Mouse (Mus musculus) megakaryocyte-erythroid progenitor cell, adult 5-6 weeks (primary cell): ENCODE data around the gene Slc2a1. TPM values are rescaled to one million over a fixed set of nuclear protein-coding genes. Genes with fewer than 3 reads are reported as not detected.

Experiments used
- ATAC-seq: replicated peaks from 2 replicates; pipeline ENCODE4 v1.8.0; 2016; ENCODE audit warnings: mild to moderate bottlenecking, inconsistent platforms; ENCODE audit not compliant: severe bottlenecking, poor library complexity, low FRiP score, low TSS enrichment
- total RNA-seq, 2 experiments: library from RNA; stranded (forward) in 1 of 2; stranded (reverse) in 1 of 2; fragments of 200-1000, 215-1000 nt in 1 of 2; fragments of >200 nt in 1 of 2; fragmentation: Nextera tagmentation in 1 of 2; gene quantifications; 2 replicates each; pipeline ENCODE4 v1.2.3; 2014 to 2017

Gene Slc2a1
- total RNA-seq, 2 experiments from 2014 or later, result 0.98 to 5.0 TPM

DNA sequence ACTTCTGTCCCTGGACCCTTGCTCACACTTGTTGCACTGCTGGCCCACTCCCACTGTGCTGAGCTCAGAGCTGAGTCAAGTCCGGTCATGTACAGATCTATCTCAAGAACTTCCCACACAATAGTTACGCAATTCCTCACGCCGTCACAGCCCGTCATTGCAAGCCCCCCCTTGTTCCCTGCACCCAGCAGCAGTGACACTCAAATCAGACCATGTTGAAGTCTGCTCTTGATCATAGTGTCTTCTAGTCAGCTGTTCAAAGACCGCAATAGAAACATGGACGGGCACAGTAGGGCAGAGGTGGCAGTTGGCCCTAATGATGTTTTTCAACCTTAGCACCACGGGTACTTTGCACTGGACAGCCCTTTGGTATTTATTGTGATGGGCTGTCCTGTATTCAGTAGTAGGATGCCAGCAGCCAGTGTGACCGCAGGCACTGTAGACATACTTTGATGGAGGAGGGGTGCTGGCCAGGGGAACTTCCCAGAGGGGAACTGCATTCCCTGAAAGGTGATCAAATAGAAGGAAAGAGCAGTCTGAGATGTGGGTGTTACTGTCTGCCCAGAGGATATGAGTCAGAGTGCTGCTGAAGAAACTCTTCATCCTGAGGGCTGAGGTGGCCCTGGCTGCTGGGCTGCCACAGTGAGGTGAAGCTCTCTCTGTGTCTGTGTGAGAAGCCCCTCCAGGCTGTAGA is 17.2 kb downstream of the Slc2a1 start:
- no peak for ATAC-seq

DNA sequence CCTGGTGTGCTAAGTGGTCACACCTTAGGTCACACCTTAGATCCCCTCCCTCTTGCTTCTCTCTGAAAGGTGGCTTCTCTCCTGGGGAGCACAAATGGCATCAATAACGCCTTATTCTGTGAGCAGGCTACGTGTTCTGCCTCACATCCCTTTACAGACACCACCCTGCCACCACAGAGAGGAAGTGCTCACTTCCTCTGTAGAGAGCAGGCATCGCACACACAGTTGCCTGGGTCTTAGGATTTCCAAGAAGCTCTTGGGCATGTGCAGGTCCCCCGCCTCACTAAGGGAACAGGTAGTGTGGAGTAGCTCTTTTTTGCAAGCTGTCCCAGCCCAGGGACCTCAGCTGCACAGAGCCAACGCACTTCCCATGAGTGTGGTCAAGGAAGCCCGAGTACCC is 18.7 kb downstream of the Slc2a1 start:
- peak; percentile 47; the same call in 1 of the 2 replicates for ATAC-seq

DNA sequence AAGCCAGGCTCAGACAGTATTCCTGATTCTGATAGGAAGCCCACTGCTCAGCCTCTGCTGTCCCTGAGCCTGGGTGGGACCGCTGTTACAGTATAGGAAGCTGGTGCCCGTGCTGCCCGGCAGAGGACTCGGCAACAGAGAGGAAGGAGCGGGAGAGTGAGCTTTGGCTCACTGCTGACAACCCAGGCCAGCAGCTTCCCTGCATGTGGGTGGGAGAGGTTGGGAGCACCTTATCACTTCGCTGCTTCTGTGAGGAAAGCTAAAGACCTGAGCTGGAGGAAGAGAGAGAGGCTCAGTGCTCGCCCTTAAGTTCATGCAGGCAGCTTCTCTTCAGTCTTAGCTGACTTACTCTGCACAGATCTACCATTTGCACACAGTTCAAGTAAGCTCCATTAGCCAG is 20.0 kb downstream of the Slc2a1 start:
- ATAC-seq, result no peak

DNA sequence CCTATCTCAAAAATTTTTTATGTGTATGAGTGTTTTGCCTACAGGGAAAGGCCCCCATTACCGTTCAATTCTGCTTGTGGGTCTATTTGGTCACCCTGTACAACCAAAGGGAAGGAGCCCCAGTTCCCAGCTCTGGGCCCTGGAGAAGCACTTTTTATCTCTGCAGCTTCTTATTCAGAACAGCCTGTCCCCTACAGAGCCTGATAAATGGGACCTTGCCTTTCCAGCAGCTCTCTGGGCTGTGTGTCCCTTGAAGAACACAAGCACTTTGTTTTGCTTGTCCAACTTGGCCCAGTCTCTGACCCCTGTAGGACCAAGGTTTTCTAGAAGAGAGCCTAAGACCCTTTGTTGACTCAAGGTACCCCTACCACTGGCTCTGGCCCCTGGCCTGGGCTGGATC is 20.6 kb downstream of the Slc2a1 start:
- ATAC-seq, result no peak

DNA sequence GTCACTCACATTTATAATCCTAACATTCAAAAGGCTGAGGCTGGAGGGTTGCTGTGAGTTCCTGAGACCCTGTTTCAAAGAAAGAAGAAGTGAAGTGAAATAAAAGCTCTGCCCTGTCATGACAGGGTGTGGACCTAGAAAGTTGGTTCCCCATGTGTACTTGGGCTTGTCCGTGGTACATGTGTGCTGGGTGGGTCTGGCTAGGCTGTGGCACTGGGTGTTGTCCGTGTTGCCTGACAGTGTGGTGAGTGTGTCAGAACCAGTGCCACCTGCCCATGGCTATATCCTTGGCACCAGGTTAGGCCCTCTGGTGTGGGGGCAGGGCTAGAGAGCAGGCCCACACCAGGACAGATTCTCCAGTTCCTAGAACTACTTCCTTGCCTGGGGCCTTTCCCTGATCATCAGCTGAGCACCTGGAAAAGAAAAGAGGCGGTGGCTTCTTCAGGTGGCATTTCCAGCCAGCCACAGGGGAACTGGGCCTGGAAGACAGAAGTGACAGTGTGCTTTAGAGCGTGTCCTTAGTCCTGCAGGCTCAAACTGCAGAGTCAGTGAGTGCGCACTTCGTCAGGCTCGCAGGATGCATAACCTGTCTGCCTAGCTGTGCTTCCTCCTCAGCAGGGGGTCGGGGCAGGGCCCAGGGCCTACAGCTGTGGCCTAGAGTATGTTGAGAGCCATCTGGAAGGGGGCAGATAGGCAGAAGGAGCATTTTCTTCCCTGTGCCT is 22.8 kb downstream of the Slc2a1 start:
- no peak for ATAC-seq

DNA sequence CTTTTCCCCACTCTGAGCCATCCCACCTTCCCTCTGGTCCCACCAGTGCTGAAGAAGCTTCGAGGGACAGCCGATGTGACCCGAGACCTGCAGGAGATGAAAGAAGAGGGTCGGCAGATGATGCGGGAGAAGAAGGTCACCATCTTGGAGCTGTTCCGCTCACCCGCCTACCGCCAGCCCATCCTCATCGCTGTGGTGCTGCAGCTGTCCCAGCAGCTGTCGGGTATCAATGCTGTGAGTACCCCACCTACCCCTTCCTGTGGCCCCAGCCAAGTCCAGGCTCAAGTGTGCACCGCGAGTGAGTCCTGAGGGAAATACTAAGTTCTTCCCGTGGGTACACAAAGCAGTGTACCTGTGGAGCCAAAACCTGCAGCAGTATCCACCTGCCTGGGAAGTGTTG is 24.8 kb downstream of the Slc2a1 start:
- no peak for ATAC-seq

DNA sequence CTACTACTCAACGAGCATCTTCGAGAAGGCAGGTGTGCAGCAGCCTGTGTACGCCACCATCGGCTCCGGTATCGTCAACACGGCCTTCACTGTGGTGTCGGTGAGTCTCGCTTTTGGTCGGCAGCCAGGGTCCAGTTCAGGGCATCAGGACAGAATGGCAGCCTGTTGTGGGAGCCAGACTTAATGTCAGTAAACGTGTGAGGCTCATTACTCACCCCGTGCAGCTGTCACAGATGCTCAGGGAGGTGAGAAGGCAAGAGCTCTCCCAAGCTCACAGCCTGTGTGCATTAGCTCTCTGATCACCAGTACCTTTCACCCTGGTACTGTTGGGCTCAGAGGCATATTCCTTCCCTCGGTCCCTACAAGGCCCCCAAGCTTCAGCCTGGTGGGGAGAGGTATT is 25.3 kb downstream of the Slc2a1 start:
- ATAC-seq, result no peak

DNA sequence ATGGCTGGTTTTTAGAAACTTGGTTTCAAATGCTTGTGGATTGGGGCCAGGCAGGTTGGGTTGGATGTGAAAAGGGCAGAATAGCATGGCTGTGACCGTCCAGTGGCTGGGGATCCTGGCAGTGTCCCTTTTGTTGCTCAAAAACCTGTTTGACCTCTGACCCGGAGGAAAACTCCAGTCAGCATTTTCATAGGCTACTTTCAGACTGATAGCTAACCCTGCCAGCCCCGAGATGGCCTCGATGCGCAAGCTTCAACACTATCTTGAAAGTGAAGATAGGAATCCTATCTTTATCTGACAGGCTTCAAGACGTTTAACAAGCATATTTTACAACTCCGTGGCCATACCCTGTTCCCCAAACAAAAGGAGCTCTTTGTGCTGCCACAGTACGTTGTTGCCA is 28.8 kb downstream of the Slc2a1 start:
- ATAC-seq, result no peak

DNA sequence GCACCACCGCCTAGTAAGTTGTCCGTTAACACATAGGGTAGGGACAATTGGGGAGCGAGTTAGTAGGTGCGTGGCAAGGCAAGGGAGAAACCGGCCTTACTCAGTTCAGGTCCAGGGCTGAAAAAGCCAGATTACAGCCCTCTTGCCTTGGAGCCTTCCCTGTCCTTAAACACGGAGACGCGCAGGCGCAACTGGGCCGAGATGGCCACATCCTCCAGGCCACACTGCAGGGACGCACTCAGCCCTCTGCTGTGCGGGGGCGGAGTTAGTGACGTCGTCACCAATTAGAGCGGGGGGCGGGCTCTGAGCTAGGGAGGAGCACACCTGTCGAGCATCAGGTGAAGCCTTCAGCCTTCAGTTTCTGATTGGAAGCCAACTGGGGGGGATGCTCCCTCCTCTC is 29.7 kb downstream of the Slc2a1 start:
- ATAC-seq, result no peak

DNA sequence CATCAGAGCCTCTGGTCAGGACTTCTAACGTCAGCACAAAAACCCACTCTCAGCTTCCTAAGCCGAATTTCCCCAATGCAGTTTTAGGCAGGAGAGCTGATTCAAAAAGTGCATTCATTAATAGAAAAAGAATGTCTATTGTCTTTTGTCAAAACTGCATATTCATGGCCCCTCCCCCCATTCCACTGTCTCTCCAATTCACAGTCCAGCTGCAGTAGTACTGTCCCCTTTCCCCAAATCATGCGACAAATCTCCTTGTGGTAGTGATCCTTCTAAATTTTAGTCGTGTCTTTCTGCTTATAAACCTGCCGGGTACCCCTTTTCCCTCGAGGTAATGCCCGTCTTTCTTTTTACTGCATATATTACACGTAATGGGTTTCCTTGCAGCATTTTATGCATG is 30.3 kb downstream of the Slc2a1 start:
- no peak for ATAC-seq

DNA sequence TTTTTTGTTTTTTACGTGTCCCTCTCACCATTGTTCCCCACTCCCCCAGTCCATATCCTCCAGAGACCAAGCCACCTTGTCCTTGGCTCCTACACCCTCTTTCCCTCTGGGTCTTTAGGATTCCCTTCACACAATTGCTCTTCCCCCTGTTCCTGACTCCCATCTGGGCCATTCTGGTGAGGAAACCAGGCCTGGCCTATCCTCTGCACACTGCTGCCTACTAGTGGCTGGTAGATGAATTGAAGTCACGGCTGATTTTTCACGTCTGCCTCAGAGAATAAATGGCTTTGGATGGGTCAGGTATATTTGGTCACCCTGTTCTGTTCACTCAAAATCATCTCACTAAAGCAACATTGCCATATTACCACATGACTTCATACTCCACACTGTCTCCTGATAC is 31.6 kb downstream of the Slc2a1 start:
- peak; percentile 47; the same call in 1 of the 2 replicates for ATAC-seq

DNA sequence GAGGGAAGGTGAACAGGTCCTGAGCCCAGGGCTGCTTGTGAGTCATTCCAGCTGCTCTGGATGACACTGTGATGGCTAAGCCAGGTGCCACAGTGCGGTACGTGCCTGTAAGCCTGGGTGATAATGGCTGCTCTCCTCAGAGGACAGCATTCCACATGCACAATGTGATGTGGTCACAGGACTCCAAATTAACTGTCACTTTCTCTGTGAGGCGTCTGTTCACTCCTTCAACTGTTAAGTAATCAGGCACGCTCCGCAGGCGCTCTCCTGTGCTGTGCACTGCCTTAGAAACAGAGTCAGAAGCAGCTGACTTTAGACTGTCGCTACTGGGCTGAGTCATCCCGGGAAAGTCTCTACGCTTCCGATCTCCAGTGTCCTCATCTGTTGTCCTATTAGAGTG is 32.7 kb downstream of the Slc2a1 start:
- no peak for ATAC-seq

DNA sequence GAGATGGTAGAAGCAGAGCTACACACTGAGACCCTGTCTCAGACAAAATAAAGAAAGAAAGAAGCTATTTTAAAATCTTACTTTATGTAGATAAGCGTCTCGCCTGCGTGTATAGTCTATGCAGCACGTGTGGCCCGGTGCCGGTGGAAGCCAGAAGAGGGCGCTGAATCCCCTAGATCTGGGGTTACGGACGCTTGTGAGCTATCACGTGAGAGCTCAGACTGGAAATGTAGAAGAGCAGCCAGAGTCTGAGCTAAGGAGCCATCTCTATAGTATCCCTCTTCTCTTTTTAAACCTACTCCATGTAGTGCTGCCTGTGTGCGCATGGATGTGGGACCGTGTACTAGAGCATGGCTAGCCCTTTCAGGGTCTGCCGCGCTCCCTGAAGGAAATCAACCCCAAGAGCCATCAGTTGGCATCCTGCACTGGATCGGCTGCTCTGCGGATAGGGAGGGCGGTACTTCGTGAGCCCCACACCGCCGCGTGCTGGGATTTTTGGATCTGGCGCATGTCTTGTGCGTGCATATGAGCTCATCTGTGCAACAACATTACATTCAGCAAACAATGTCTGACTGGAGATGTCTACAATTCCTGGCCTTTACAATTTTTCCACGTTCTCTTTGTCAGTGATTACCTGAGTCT is 33.8 kb downstream of the Slc2a1 start:
- ATAC-seq, result peak; percentile 72

DNA sequence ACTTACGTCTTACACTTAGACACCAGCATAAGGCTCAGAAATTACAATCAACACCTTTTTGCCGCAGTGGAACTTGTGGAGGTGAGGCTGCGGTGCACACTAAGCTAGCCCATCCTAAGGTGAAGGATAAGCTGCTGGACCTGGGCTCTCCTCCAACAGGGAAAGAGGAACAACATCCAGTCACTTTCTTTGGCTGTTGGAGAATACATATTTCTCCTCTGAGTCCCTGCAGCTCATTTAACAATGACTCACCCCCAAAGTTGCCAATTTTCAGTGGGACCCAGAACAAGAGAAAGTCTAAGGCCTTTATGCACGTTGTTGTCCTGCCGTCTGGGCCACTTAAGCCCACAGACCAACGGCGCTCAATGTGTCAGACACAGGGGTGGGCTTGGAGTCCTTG is 38.3 kb downstream of the Slc2a1 start:
- no peak for ATAC-seq

DNA sequence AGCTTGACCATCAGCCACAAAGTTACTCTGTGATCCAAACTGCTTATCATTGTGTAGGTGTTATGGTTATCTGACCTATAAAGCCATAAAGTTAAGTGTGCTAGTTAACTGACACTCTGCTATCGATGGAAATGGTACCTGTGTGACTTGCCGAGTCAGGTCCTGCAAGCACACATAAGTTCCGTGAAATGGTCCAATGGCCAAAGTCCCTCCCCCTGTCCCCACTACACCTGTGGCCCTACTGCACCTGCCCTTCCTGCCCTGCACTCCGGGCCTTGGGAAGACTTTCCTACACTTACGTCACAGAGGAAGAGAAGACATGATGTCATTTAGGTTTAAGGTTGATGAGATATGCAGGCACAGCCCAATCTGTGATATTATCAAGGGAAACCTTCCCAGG is 38.8 kb downstream of the Slc2a1 start:
- ATAC-seq, result no peak

DNA sequence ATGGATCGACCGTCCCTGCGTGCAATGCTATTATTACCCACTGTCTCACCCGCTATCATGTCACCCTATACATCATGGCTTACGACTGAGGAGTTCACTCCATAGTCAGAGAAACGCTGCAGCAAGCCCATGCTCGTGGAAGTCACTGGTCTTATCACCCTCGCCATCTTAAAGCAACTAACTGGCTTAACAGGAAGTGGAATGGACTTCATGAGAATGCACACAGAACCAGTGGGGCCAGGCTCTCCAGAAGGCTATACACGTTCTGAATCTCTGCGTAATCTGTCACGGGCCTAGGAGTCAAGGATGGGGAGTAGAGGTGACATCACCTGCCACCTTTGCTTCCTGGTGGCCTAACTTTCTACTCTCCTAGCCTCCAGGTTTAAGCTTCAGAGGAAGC is 40.2 kb downstream of the Slc2a1 start:
- ATAC-seq, result no peak

DNA sequence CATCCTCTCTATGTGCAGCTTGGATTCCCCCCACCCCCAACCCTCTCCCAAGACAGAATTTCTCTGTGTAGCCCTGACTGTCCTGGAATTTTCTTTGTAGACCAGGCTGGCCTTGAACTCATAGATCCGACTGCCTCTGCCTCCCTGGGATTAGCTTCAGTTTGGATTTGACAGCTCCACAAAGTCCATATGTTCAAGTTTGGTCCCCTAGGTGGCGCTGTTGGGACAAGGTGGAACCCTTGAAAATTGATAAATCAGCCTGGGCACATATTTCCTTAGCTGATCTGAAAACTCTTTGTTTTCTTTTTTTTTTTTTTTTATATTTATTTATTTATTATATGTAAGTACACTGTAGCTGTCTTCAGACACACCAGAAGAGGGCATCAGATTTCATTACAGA is 48.7 kb downstream of the Slc2a1 start:
- ATAC-seq, result peak; percentile 44

DNA sequence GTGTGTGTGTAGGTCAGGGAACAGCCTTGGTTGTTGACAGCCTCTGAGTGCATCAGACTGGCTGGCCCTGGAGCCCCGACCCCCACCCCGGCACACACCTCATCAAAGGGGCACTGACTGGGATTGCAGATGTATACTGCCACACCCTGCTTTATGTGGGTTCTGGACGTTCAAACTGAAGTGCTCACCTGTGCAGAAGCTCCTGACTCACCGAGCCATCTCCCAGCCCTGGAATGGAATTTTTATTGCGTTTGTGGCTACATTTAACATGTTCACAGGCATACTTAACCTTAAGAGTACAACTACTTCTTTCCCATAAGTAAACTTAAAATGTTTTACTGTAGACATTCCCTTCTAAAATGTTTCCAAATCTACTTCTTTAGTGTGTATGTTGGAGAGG is 49.4 kb downstream of the Slc2a1 start:
- no peak for ATAC-seq

DNA sequence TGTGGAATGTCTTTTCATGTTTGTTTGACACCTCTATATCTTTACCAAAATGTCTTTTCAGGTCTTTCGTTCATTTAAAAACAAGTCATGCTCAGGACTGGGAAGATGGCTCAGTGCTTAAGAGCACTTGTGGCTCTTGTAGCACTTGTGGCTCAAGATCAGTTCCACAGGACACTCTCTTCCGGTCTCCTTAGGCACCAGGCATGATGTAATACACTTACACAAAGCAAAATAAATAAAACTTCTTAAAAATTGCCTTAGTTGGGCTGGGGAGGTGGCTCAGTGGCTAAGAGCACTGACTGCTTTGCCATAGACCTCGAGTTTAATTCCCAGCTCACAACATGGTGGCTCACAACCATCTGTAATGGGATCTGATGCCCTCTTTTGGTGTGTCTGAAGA is 52.8 kb downstream of the Slc2a1 start:
- no peak for ATAC-seq

DNA sequence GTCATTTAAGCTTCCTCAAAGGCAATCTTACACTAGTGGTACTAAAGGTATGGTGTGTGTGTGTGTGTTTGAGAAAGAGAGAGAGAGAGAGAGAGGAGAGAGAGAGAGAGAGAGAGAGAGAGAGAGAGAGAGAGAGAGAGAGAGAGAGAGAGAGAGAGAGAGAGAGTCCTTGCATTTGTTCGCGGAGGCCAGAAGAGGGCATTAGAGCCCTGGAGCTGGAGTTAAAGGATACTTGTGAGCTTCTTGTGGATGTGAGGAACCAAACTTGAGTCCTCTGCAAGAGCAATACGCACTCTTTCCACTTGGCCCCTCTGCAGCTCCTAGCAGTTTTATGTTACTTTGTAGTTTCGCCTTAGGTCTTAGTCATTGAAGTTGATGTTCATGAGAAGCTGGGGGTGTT is 54.5 kb downstream of the Slc2a1 start:
- no peak for ATAC-seq

DNA sequence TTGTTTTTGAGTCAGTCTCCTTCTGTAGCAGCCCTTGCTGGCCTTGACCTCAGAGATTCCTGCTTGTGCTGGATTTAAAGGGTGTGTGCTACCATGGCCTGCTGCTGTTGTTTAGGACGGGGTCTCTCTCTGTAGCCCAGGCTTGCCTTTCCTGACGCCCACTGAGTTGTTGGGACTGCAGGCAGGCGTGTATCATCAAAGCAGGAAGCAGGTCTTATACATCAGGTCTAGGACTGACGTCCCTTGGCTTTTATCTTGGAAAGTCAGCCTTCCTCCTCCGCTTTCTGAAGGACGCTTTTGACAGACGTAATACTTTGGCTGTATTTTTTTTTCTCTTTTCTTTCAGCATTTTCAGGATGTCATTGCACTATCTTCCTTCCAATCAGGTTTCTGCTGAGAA is 57.4 kb downstream of the Slc2a1 start:
- no peak for ATAC-seq
